Mouse (Mus musculus) CH12.LX (cell line): ENCODE results near the gene Ptprf. TPM values are rescaled to one million over a fixed set of nuclear protein-coding genes. Genes with fewer than 3 reads are reported as not detected.
A peak's percentile ranks its signal among the peaks of the same experiment; 100 is the strongest.

ENCODE experiments used
- DNase-seq: peaks from one replicate; pipeline ENCODE4 v3.0.0-alpha.2; 2013; ENCODE audit errors: extremely low read depth
- H3K27ac ChIP-seq: 2 replicates; pipeline ENCODE4 v1.5.1; 2012; ENCODE audit warnings: low read depth, mild to moderate bottlenecking, control low read depth, moderate library complexity; ENCODE audit not compliant: insufficient read depth
- H3K27me3 ChIP-seq: replicated peaks from 2 replicates; pipeline ENCODE3; 2012; ENCODE audit warnings: inconsistent platforms
- H3K36me3 ChIP-seq, 2 experiments: replicated peaks in 1 of 2; 2 replicates each; pipeline versions ENCODE3 to v1.6.1; 2012; ENCODE audit warnings: inconsistent platforms in 1 of 2, low read length in 1 of 2, mild to moderate bottlenecking in 1 of 2, mixed read lengths in 1 of 2, moderate library complexity in 1 of 2; ENCODE audit not compliant: control insufficient read depth in 1 of 2, insufficient read depth in 1 of 2
- H3K4me1 ChIP-seq, 2 experiments: 2 replicates each; pipeline ENCODE4 v1.6.1; 2012; ENCODE audit warnings: inconsistent platforms in 1 of 2, moderate library complexity in 1 of 2; ENCODE audit not compliant: insufficient read depth in 2 of 2, control insufficient read depth in 1 of 2
- H3K4me2 ChIP-seq: 2 replicates; pipeline ENCODE4 v1.6.1; 2012; ENCODE audit warnings: low read depth, mild to moderate bottlenecking, control low read depth; ENCODE audit not compliant: poor library complexity, insufficient read depth, severe bottlenecking
- H3K4me3 ChIP-seq, 3 experiments: fragments of 150-350 bp in 1 of 3; sonication (generic) in 1 of 3; replicated peaks in 1 of 3; 2 replicates each; pipeline versions ENCODE3 to v1.5.1; 2011 to 2012; ENCODE audit warnings: low read depth in 2 of 3, low read length in 2 of 3, mild to moderate bottlenecking in 2 of 3, moderate library complexity in 2 of 3, control low read depth in 1 of 3, improper control_type of control experiment in 1 of 3, inconsistent platforms in 1 of 3, mixed read lengths in 1 of 3; ENCODE audit not compliant: poor library complexity in 1 of 3
- H3K79me2 ChIP-seq: replicated peaks from 2 replicates; pipeline ENCODE4 v1.6.1; 2012; ENCODE audit warnings: mild to moderate bottlenecking, moderate library complexity; ENCODE audit not compliant: control insufficient read depth, poor library complexity, insufficient read depth, severe bottlenecking; ENCODE audit errors: extremely low read depth
- H3K9ac ChIP-seq: 2 replicates; pipeline ENCODE4 v1.6.1; 2012; ENCODE audit warnings: low read depth, mild to moderate bottlenecking, control low read depth, moderate library complexity; ENCODE audit not compliant: insufficient read depth
- H3K9me3 ChIP-seq: replicated peaks from 2 replicates; pipeline ENCODE3; 2012; ENCODE audit warnings: low read length, inconsistent platforms, mixed read lengths
- CHD2 ChIP-seq: IDR thresholded peaks from 2 replicates; pipeline ENCODE4 v1.6.1; 2011; ENCODE audit warnings: low read length, improper control_type of control experiment
- E2F4 ChIP-seq: IDR thresholded peaks from 2 replicates; pipeline ENCODE4 v1.6.1; 2011; ENCODE audit warnings: low read depth, low read length, improper control_type of control experiment; ENCODE audit not compliant: insufficient replicate concordance
- GABPA ChIP-seq: IDR thresholded peaks from 2 replicates; pipeline ENCODE4 v1.6.1; 2012; ENCODE audit warnings: low read depth, low read length, improper control_type of control experiment, inconsistent platforms; ENCODE audit not compliant: insufficient replicate concordance
- HCFC1 ChIP-seq: IDR thresholded peaks from 2 replicates; pipeline ENCODE4 v1.6.1; 2012; ENCODE audit warnings: low read depth, mild to moderate bottlenecking, inconsistent platforms, low read length, improper control_type of control experiment
- IRF4 ChIP-seq: IDR thresholded peaks from 2 replicates; pipeline ENCODE4 v1.6.1; 2014; ENCODE audit warnings: low read depth, mild to moderate bottlenecking, inconsistent platforms, low read length, improper control_type of control experiment
- KAT2A ChIP-seq: IDR thresholded peaks from 2 replicates; pipeline ENCODE4 v1.6.1; 2012; ENCODE audit warnings: low read length, improper control_type of control experiment, inconsistent platforms; ENCODE audit not compliant: insufficient replicate concordance
- MAFK ChIP-seq: IDR thresholded peaks from 2 replicates; pipeline ENCODE4 v1.6.1; 2011; ENCODE audit warnings: low read length, improper control_type of control experiment; ENCODE audit not compliant: insufficient replicate concordance
- MAX ChIP-seq: IDR thresholded peaks from 2 replicates; pipeline ENCODE4 v1.6.1; 2011; ENCODE audit warnings: low read length, improper control_type of control experiment
- MAZ ChIP-seq: IDR thresholded peaks from 2 replicates; pipeline ENCODE4 v1.6.1; 2012; ENCODE audit warnings: low read depth, mild to moderate bottlenecking, inconsistent platforms, low read length, improper control_type of control experiment, moderate library complexity
- NELFE ChIP-seq: IDR thresholded peaks from 2 replicates; pipeline ENCODE4 v1.6.1; 2011; ENCODE audit warnings: low read depth, low read length, improper control_type of control experiment
- PAX5 ChIP-seq: IDR thresholded peaks from 2 replicates; pipeline ENCODE4 v1.6.1; 2012; ENCODE audit warnings: low read length, inconsistent platforms, mixed read lengths
- RAD21 ChIP-seq: IDR thresholded peaks from 2 replicates; pipeline ENCODE4 v1.6.1; 2011; ENCODE audit warnings: low read depth, mild to moderate bottlenecking, low read length, improper control_type of control experiment, moderate library complexity
- RCOR1 ChIP-seq: conservative IDR thresholded peaks from 2 replicates; pipeline ENCODE4 v1.6.1; 2012; ENCODE audit warnings: low read depth, mild to moderate bottlenecking, inconsistent platforms, low read length, improper control_type of control experiment
- SMC3 ChIP-seq: IDR thresholded peaks from 2 replicates; pipeline ENCODE4 v1.6.1; 2011; ENCODE audit warnings: low read depth, low read length, improper control_type of control experiment
- TBP ChIP-seq: conservative IDR thresholded peaks from 2 replicates; pipeline ENCODE4 v1.6.1; 2011; ENCODE audit warnings: low read depth, low read length, improper control_type of control experiment
- USF2 ChIP-seq: conservative IDR thresholded peaks from 2 replicates; pipeline ENCODE4 v1.6.1; 2011; ENCODE audit warnings: low read depth, low read length, improper control_type of control experiment
- ZMIZ1 ChIP-seq: IDR thresholded peaks from 2 replicates; pipeline ENCODE4 v1.6.1; 2012; ENCODE audit warnings: low read depth, mild to moderate bottlenecking, inconsistent platforms, low read length, improper control_type of control experiment
- dilution Hi-C: fragments of 300-500 bp; cut with MboI; formaldehyde crosslinking; loops from 2 replicates; pipeline ENCODE4 v1.14.3; 2020; ENCODE audit warnings: low sequenced_read_pairs; ENCODE audit not compliant: extremely low pct_unique_long_range_greater_than_20kb, extremely low pct_ligation_motif_present
- in situ Hi-C: fragments of 300-500 bp; cut with MboI; formaldehyde crosslinking; loops from 3 replicates; pipeline ENCODE4 v1.14.3; 2019; ENCODE audit warnings: low sequenced_read_pairs, low pct_ligation_motif_present, low pct_unique_long_range_greater_than_20kb, mixed read lengths
- polyA plus RNA-seq: library from polyadenylated mRNA; unstranded; fragments of >175 nt; gene quantifications from 2 replicates; pipeline ENCODE4 v1.2.1, GENCODE M21; 2012; ENCODE audit warnings: low read depth; ENCODE audit not compliant: insufficient read length
- total RNA-seq, 2 experiments: library from RNA; depleted of rRNA; stranded (reverse); fragments of 300-350 nt in 1 of 2; fragments of >200 nt in 1 of 2; gene quantifications; 2 replicates each; pipeline ENCODE4 v1.2.3; 2012 to 2014

Ptprf gene
- total and polyA plus RNA-seq, 3 experiments = 0.11 to 0.21 TPM; not detected in 1

DNA sequence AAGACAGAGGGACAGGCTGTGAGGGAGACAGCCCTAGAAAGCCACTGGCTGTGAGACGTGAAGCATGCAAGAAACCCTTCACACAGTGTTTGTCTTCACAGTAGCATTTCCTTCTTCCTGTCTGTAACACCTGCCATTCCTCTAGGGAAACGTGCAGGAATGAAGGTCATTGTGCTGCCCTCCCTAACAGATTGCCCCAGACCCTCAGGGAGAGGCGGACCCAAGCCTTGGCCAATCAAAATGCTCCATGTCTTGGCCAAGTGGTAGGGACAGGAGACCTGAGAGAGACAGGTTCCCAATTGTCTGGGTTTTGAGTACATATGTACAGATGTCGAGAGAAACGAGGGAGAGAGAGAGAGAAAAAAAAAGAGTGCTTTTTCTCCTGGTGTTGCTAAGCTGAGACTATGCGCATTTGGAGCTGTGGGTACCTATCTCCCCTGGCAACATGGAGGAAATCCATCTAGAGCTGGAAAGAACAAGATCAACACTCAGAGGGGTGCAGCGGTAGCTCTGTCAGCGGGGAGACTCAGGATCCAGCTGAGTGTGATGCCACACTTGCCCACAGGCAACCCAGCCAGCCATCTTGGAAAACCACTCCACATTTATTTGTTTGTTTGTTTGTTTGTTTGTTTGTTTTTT lies 28.6 kb upstream of the Ptprf start:
- Histone ChIP-seq H3K36me3 (no peaks in the 10 kb centered on the region), H3K9me3 (peaks cover under 1% of the 10 kb centered on the region), H3K27me3 (peaks cover 75% of the 10 kb centered on the region), H3K4me1 (no peaks in the 10 kb centered on the region), H3K79me2 (no peaks in the 10 kb centered on the region), H3K4me2 (no peak overlapping the region), H3K27ac (no peak overlapping the region), H3K9ac (no peak overlapping the region), H3K4me3 (no peak overlapping the region)
- TF ChIP-seq RCOR1 (no peak), USF2 (no peak), ZMIZ1 (no peak), GABPA (no peak), CHD2 (no peak), E2F4 (no peak), RAD21 (no peak), SMC3 (no peak), KAT2A (no peak), IRF4 (no peak)
- DNase-seq = no peak
- dilution Hi-C loops = no loop called here
- in situ Hi-C loops = no loop called here

DNA sequence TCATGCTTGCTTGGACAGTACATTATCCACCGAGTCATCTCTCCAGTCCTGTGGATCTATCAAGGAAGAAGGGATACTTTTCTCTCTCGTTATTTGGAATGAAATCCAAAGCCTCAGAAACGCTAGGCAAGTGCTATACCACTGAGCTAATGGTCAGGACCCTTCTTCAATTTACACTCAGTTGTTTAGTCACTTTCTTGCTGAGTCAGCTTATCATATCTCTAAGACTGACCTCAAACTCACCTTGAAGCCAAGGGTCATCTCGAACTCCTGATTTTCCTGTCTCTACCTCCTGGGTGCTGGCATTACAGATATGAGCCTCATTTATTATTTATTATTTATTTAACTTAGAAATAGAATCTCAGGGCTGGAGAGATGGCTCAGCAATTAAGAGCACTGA lies 25.5 kb upstream of the Ptprf start:
- peaks cover 75% of the 10 kb centered on the region for H3K27me3 ChIP-seq
- dilution Hi-C loops (no loop called here), in situ Hi-C loops (no loop called here)

GRCm38 (mm10) chr4:118315286-118315685 lies 24.1 kb upstream of the Ptprf start:
- no peaks in the 10 kb centered on the region for H3K79me2 ChIP-seq
- H3K27me3 ChIP-seq = peaks cover 69% of the 10 kb centered on the region
- TF ChIP-seq NELFE (no peak), MAZ (no peak), USF2 (no peak)
- peaks cover 15% of the 10 kb centered on the region for H3K9me3 ChIP-seq
- DNase-seq = no peak
- no peak overlapping the region for H3K4me3 ChIP-seq
- dilution Hi-C loops = no loop called here
- H3K4me1 ChIP-seq = no peaks in the 10 kb centered on the region
- H3K36me3 ChIP-seq = no peaks in the 10 kb centered on the region
- H3K9ac ChIP-seq = no peak overlapping the region
- in situ Hi-C loops = no loop called here
- H3K4me2 ChIP-seq = no peak overlapping the region
- H3K27ac ChIP-seq = no peak overlapping the region

More for the DNA sequence above, 25.5 kb upstream of the Ptprf start:
- Histone ChIP-seq H3K9me3 (peaks cover 15% of the 10 kb centered on the region), H3K27ac (no peak overlapping the region), H3K36me3 (no peaks in the 10 kb centered on the region), H3K9ac (no peak overlapping the region), H3K4me3 (no peak overlapping the region), H3K79me2 (no peaks in the 10 kb centered on the region), H3K4me1 (no peaks in the 10 kb centered on the region), H3K4me2 (no peak overlapping the region)
- no peak for DNase-seq
- peak; percentile 80 for TF ChIP-seq MAFK
- TF ChIP-seq HCFC1 = no peak
- TF ChIP-seq TBP = no peak
- TF ChIP-seq RCOR1 = no peak
- no peak for TF ChIP-seq ZMIZ1
- no peak for TF ChIP-seq MAX
- TF ChIP-seq PAX5 = no peak
